Mouse (Mus musculus) layer of hippocampus, adult 9-10 months (tissue): ENCODE results near the gene Pou1f1.

Experiments
- DNase-seq: peaks from one replicate; pipeline ENCODE4 v3.0.0; 2022; ENCODE audit warnings: low spot score

Gene Pou1f1

GRCm38 (mm10) chr16:65564951-65565350 is 44.6 kb downstream of the Pou1f1 start:
- no peak for DNase-seq

GRCm38 (mm10) chr16:65568853-65569252 is 48.5 kb downstream of the Pou1f1 start:
- DNase-seq: no peak

GRCm38 (mm10) chr16:65577298-65578029 is 57.2 kb downstream of the Pou1f1 start:
- DNase-seq: no peak
